Mouse (Mus musculus): Measurements from ENCODE around the gene Pcnx. TPM values are rescaled to one million over a fixed set of nuclear protein-coding genes. Genes with fewer than 3 reads are reported as not detected.

The Pcnx gene
- total RNA-seq, 2 experiments from 2014 or later: 86.8 to 97.2 TPM

DNA sequence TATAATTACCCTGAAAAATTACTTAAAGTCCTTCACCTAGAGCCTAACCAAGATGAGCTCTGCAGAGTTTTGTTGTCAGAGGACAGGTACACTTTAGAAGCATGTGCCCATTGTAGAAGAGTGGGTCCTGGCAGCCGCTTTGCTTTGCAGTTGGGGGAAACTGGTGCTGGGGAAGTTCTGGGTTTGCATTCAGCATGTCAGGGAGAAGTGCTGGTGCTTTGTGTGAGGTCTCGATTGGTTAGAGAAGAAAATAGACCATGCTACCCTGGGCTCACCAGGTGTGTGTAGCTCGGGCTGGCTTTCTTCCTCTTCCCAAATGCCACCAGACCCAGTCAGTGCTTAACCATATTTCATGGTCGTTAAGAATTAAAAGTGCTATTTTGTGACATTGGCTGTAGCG, 25.2 kb downstream of the Pcnx start:
- DNase-seq (ENCODE audit: low spot score in 2 of 2): no peak
- intact Hi-C loops (cut with DNase I): no loop called here

GRCm38 (mm10) chr12:81885982-81886381, 26.2 kb downstream of the Pcnx start:
- DNase-seq (ENCODE audit: low spot score in 2 of 2): no peak
- intact Hi-C loops (cut with DNase I): no loop called here

GRCm38 (mm10) chr12:81888954-81889353, 29.1 kb downstream of the Pcnx start:
- DNase-seq (ENCODE audit: low spot score in 2 of 2): no peak
- intact Hi-C loops (cut with DNase I): no loop called here

DNA sequence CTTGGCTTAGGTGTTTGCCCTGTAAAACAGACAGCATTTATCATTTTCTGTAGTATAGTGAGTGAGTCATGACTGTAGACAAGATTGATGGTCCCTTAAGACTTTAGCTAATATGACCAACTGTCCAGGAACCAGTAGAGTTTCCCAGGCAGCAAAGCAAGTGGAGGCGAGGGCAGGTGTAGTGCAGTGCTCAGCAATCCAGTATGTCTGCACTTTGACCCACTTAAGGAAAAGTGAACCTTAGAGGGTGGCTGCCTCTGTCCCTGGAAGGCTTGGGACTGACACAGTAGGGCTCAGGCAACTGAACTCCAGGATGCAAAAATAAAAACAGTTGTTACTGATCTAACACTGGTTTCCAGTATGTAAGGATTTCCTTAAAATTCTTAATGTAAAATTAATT, 32.1 kb downstream of the Pcnx start:
- no peak for DNase-seq (ENCODE audit: low spot score in 2 of 2)
- intact Hi-C loops (cut with DNase I): no loop called here

DNA sequence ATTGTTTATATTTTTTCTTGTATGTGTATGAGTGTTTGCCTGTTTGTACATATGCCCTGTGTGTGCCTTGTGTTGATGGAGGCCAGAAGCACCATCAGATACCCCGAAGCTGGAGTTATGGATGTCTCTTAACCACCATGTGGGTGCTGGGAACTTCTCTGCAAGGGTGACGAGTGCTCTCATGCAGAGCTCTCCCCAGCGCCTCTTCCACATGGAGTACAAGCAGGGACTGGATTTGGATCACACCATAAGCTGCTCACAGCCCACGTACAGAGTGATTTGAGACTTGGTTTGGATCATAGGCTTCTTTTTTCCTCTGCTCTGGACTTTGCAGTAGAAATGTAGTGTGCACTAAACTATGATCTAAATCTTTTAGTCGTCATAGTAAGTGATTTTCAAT, 34.5 kb downstream of the Pcnx start:
- DNase-seq (ENCODE audit: low spot score in 2 of 2): peak in 1 of 2 experiments; percentile 40
- intact Hi-C loops (cut with DNase I): no loop called here

DNA sequence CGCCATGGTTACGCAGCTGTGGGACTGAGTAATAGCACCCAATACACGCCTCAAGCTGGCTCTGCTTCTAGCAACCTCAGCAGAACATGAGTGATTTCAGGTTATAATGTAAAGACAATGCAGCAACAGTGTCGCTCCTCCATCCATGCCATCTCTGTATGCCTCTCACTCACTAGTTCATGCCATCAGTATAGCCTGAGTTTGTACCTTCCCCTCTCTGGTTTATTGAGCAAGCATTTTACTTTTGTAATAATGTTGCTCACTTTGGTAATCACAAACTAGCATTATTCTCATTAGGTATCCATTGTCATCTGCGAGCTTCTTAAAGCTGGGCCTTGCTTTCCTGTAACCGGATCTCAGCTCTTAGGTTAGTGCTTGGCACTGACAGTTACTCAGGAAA, 36.2 kb downstream of the Pcnx start:
- no peak for DNase-seq (ENCODE audit: low spot score in 2 of 2)
- intact Hi-C loops (cut with DNase I): no loop called here

DNA sequence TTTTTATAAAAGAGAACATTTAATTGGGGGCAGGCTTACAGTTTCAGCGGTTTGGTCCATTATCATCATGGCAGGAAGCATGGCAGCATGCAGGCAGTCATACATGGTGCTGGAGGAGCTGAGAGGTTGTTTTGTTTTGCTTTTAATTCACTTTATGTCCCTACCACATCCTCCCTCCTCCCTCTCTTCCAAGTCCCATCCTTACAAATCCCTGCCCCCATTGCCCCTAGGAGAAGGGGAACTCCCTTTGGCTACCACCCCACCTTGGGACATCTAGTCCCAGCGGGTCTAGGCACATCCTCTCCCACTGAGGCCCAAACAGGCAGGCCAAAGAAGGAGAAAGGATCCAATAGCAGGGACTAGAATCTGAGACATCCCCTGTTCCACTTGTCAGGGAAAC, 44.6 kb downstream of the Pcnx start:
- intact Hi-C loops (cut with DNase I): no loop called here
- DNase-seq (ENCODE audit: low spot score in 2 of 2): no peak

DNA sequence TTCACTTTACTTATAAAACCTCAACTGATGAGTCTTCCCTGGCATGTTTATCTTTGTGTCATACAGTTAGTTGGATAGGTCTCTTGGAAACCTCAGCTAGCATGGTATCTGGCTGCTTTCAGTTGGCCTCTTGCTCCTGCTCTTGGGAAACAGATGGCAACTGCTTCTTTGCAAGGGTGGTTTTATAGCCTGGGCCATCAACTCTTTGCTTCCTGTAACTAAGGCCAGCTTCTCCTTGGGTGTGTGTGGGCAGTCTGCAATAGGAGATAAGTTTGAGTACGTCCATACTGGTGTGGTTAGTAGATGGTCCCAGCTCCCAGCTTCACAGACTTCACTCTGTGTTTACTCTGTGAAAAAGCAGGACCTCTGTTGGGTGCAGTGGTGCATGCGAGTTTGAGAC, 46.0 kb downstream of the Pcnx start:
- DNase-seq (ENCODE audit: low spot score in 2 of 2): no peak
- intact Hi-C loops (cut with DNase I): no loop called here

- DNase-seq (ENCODE audit: low spot score in 2 of 2): no peak
- intact Hi-C loops (cut with DNase I): no loop called here
Observed at GRCm38 (mm10) chr12:81907741-81908357, 48.0 kb downstream of the Pcnx start.

- intact Hi-C loops (cut with DNase I): no loop called here
- no peak for DNase-seq (ENCODE audit: low spot score in 2 of 2)
Observed at GRCm38 (mm10) chr12:81910439-81910838, 50.6 kb downstream of the Pcnx start.

DNA sequence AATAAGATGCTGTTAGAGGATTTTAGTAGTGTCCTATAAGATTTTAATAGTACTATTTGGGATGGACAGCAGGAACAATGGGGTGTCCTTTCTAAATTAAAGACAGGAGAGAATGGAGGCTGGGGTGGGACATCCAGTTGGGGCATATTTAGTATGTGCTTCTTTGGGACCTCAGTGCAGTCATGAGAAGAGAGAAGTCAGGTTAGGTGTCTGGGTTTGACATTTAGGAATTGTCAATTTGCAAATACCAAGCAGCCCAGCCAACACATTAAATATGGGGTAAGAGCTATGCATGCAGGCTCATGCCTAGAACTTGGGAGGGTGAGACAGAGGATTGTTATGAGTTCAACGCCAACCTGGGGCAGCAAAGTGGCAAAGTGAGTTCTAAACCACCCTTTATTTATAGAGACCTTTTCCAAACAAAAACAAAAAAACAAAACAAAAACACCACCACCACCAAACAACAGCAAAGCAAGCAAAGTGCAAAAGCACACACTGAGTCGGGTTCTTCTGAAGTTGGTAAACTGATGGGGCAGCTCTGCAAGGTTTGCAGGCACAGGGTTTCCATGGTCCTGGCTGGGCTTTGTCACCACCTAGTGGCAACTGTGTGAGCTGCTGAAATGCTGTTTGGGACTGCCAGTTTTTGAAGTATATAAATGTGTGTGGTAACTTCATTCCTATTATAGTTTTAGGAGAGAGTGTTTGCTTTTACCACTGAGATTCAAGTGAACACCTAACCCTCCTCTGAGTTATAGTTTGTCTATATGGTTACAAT, 55.5 kb downstream of the Pcnx start:
- DNase-seq (ENCODE audit: low spot score in 2 of 2): peak; percentile 54 to 75
- intact Hi-C loops (cut with DNase I): loop anchor here (1.0 to 5.0 kb wide), 2 partner anchors 53 to 119 kb away; partner anchors contain the start of gene Pcnx

- DNase-seq (ENCODE audit: low spot score in 2 of 2): no peak
- intact Hi-C loops (cut with DNase I): loop anchor here (5.0 kb wide), 1 partner anchor 56 kb away; the partner anchor contains the start of gene Pcnx
Observed at GRCm38 (mm10) chr12:81918346-81918745, 58.5 kb downstream of the Pcnx start.

GRCm38 (mm10) chr12:81918886-81919285, 59.1 kb downstream of the Pcnx start:
- intact Hi-C loops (cut with DNase I): loop anchor here (5.0 kb wide), 1 partner anchor 57 kb away; the partner anchor contains the start of gene Pcnx

DNA sequence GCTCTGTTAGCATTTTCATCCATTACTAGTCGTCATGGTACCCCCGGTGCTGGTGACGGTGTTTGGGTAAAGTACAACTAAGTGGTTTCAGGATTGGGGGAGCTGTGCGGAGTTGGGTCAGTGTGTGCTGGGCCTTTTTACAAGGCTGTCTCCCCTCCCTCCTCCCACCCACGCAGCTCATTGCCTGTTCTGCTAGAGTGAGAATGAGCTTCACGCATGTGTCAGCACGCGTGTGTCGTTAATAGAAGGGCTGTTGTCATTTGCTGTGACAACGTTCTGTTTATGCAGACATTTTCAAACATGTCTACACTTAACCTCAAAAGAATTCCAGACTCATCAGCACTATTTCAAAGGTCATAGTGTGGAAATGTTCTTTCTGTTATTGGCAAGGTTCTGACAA, 60.2 kb downstream of the Pcnx start:
- intact Hi-C loops (cut with DNase I): no loop called here
- no peak for DNase-seq (ENCODE audit: low spot score in 2 of 2)

More at GRCm38 (mm10) chr12:81918886-81919285, 59.1 kb downstream of the Pcnx start:
- no peak for DNase-seq (ENCODE audit: low spot score in 2 of 2)

GRCm38 (mm10) chr12:81920614-81921013, 60.8 kb downstream of the Pcnx start:
- intact Hi-C loops (cut with DNase I): no loop called here
- DNase-seq (ENCODE audit: low spot score in 2 of 2): no peak

DNA sequence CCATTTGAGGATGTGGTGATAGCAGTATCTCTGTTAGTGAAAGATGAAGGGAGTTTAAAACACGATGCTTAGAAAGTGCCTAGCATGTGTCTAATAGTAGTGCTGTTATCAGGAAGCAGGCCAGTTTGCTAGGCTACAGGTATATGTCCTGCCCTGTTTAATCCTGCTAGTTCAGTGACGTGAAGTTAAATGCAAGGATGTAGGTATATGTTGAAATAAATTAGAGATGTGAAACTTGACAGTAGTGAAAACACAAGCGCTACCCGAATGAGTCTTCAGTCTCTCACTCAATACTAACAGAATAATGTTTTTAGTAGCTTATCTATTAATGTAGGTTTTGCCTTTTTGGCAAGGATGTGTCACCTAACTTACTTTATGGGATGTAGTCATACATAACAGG, 62.0 kb downstream of the Pcnx start:
- DNase-seq (ENCODE audit: low spot score in 2 of 2): no peak
- intact Hi-C loops (cut with DNase I): no loop called here

GRCm38 (mm10) chr12:81922838-81923237, 63.0 kb downstream of the Pcnx start:
- DNase-seq (ENCODE audit: low spot score in 2 of 2): no peak
- intact Hi-C loops (cut with DNase I): no loop called here

DNA sequence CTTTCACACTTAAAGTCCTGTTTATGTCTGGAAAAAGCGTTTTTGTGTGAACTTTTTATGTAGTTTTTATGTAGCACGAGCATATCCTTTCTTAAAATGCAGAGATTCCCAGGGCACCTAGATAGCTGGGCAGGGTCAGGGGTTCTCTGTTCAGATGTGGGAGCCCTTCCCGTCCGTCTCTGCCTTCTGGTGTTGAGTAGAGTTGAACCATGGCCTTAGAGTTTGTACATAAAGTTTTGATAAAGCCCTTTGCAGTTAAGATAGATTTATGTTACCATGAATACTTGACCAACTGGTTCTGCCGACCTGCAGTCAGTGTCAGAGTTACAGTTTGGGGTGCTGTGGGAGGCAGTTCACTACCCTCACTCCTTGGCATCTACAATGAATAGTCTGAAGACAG, 67.3 kb downstream of the Pcnx start:
- intact Hi-C loops (cut with DNase I): no loop called here
- no peak for DNase-seq (ENCODE audit: low spot score in 2 of 2)

DNA sequence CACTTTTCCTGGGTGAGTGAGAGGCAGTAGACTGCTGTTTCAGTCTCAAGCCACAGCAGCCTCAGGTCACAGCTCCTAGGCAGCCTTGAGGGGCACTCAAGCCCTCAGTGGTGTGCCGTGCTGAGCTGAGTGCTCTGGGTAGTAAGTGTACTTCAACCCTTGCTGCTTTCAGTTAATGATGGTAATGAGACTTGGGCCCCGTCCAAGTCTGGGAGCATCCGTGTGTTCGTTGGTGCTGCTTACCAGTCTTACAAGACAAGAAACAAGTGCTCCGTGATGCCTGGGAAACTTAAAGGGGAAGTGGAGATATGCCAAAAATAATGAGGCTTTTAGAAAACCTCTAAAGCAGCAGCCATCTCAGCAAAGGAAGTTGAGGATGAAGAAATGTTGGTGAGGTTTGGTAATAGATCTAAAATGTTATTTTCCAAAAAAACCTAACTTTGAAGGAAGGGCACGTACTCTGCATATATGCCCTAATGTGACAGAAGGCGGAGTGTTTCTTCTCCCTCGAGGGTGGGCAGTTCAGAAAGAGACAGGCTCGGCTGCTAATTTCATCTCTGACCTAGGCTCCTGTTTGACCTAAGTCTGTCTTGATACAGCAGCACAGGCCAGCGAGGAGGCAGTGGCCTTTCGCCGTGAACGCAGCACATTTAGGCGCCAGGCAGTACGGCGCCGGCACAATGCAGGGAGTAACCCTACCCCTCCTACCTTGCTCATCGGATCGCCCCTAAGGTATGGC, 68.0 kb downstream of the Pcnx start:
- no peak for DNase-seq (ENCODE audit: low spot score in 2 of 2)
- intact Hi-C loops (cut with DNase I): no loop called here

GRCm38 (mm10) chr12:81928382-81928770, 68.6 kb downstream of the Pcnx start:
- intact Hi-C loops (cut with DNase I): no loop called here
- no peak for DNase-seq (ENCODE audit: low spot score in 2 of 2)

DNA sequence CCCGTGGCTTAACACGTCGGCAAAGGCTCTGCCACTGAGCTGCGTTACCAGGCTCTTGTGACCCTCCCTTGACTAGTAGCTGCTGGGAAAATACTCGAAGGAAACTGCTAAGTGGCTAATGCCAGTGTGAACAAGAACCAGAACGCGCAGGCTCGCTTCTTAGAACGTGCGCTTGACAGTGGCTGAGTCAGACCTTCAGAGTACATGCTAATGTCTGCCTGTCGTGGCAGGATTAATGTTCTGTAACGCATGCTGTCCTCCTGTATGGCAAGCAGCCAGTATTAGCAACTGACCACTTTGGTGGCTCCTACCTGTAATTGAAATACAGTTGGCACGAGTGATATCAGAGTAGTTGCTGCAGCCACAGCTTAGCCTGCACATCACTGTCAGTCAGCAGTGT, 72.2 kb downstream of the Pcnx start:
- no peak for DNase-seq (ENCODE audit: low spot score in 2 of 2)
- intact Hi-C loops (cut with DNase I): no loop called here
